Mouse (Mus musculus): Measurements from ENCODE around the gene I0C0044D17Rik. TPM values are rescaled to one million over a fixed set of nuclear protein-coding genes. Genes with fewer than 3 reads are reported as not detected.

I0C0044D17Rik gene
- polyA plus RNA-seq (2017; shearing (Covaris generic)) = not detected

DNA sequence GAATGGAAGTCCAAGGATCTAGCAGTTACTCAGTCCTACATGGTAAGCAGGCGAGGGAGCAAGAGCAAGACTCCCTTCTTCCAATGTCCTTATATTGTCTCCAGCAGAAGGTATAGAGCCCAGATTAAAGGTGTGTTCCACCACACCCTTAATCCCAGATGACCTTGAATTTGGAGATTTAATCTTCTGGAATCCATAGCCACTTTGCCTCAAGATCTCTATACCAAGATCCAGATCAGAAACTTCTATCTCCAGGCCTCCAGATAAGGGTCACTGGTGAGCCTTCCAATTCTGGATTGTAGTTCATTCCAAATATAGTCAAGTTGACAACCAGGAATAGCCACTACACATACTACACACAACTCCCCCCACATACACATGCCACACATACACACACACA is at the start of gene I0C0044D17Rik:
Gene I0C0044D17Rik (minus strand): TSS at position 101 of the 400 bp plus-strand sequence.

DNA sequence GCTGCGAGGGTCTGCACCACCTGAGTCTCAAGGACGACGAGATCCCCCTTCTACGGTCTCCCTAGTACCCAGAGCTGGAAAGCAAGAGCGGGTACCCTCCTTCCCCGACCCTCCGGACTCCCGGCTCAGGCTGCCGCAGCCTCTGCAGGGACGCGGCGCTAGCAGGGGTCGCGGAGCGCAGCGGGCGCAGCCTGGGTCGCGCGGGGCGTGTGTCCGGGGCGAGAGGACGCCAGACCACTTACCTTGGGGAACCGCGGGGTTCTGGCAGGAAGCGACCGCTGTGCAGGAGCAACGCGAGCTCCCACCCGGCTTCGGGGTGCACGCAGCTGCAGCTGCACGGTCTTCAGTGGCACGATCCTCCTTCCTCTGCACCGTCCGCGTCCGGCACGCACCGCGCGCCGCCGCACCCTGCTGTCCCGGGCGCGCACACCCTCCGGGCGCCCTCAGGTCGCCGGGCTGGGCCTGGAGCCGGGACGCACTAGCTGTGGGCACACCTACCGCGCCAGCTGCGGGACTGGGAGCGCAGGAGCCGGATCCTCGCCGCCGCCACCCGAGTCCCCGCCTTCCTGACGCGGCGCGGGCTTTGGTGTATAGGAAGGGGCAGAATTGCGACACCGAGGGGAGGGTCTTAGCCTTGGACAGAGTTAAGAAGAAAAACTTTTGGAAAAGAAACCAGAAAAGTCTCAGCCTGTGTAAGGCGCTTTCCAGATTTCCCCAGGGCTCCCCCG is 6.3 kb downstream of the I0C0044D17Rik start, which contains the start of gene Kank4:
Gene Kank4 (minus strand): TSS at position 354 of the 728 bp plus-strand sequence.

Other genes starting within 250 kb of the I0C0044D17Rik start
- not detected for gene L1td1, start 97.1 kb downstream of the I0C0044D17Rik start, polyA plus RNA-seq (2017; shearing (Covaris generic))
- gene Kank4, start 6.3 kb downstream of the I0C0044D17Rik start, polyA plus RNA-seq (2017; shearing (Covaris generic)) = not detected
- gene Usp1, start 100.0 kb upstream of the I0C0044D17Rik start, polyA plus RNA-seq (2017; shearing (Covaris generic)) = 7.4 TPM
- not detected for gene Angptl3, start 207.1 kb upstream of the I0C0044D17Rik start, polyA plus RNA-seq (2017; shearing (Covaris generic))